ENCODE assay signal across 17 mouse cellular contexts in genomic region chr16:19005298-19005697, GRCm38 (mm10).
"Had no signal": no experiment of that assay in that cellular context is flagged by ENCODE, and none has a peak within 500 bp of the region (broad histone marks: within the 10 kb centered on the region; RNA-seq: fewer than 3 reads in every experiment).

No protein-coding gene starts in this region.

- H3K9ac ChIP-seq: neural tube, embryonic 12.5 days; neural tube, embryonic 13.5 days; neural tube, embryonic 15.5 days; stomach, embryonic 15.5 days had no signal

- H3K4me3 ChIP-seq: neural tube, embryonic 12.5 days; neural tube, embryonic 13.5 days; neural tube, embryonic 15.5 days; stomach, embryonic 15.5 days had no signal

- H3K4me2 ChIP-seq: neural tube, embryonic 12.5 days; neural tube, embryonic 13.5 days; neural tube, embryonic 15.5 days; stomach, embryonic 15.5 days had no signal

- H3K36me3 ChIP-seq: neural tube, embryonic 12.5 days; neural tube, embryonic 13.5 days; neural tube, embryonic 15.5 days; stomach, embryonic 15.5 days had no signal

- H3K9me3 ChIP-seq: neural tube, embryonic 12.5 days; neural tube, embryonic 13.5 days; neural tube, embryonic 15.5 days; stomach, embryonic 15.5 days had no signal

- H3K27me3 ChIP-seq: neural tube, embryonic 12.5 days; neural tube, embryonic 13.5 days; neural tube, embryonic 15.5 days; stomach, embryonic 15.5 days had no signal

- H3K27ac ChIP-seq: neural tube, embryonic 12.5 days; neural tube, embryonic 13.5 days; neural tube, embryonic 15.5 days; stomach, embryonic 15.5 days; stomach, postnatal 0 days had no signal

- DNase-seq: retina, postnatal 1 day; right cerebral cortex, adult 18-20 months; right cerebral cortex, postnatal 14 days; right cerebral cortex, postnatal 25 days; right cerebral cortex, postnatal 4 days; spleen, adult 18-20 months; thymus, adult 18-20 months; thymus, adult 2 months; thymus, postnatal 14 days; thymus, postnatal 25 days; thymus, postnatal 36 days; thymus, postnatal 4 days had no signal

- H3K4me1 ChIP-seq: neural tube, embryonic 12.5 days; neural tube, embryonic 13.5 days; neural tube, embryonic 15.5 days; stomach, embryonic 15.5 days had no signal
